Mouse (Mus musculus): ENCODE measurements at regions not wholly inside any gene's neighbourhood (a gene's known extent, or its start where the extent isn't known, plus 50 kb on each side); places are given as distances from the start of the nearest gene placed in this dataset.

DNA sequence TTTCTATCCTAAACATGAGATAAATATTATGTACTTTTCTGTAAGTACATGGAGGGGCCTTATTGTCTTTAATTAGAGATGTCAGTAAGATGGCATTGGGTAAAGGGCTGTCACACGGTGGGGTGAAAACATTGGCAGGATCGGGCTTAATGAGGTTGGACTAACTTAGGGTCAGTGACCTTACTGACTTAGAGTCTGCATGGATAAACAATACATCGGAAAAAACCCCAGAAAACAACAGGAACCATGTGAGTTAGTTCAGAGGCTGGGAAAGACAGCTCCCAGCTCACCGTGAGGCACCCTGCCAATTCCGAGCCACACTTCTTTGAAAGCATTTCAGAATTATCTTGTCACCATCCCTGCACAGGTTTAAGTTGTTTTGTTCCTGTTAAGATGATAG lies 363.3 kb upstream of the Camk1g start:
- TF ChIP-seq POLR2A (IDR thresholded peaks at IDR 0.05; ENCODE audit: low read depth, low read length) (no peak), CTCF (IDR thresholded peaks at IDR 0.05; ENCODE audit: extremely low read depth, insufficient read length, insufficient replicate concordance, low read depth, low read length) (no peak)

Data from small intestine, adult 2 months (tissue).